Mouse (Mus musculus) megakaryocyte, embryonic 14.5 days (primary cell): Measurements from ENCODE around the gene Scyl3. TPM values are rescaled to one million over a fixed set of nuclear protein-coding genes. Genes with fewer than 3 reads are reported as not detected.

Experiments
- H3K27me3 ChIP-seq: replicated peaks from 2 replicates; pipeline ENCODE3; 2012; ENCODE audit warnings: inconsistent platforms
- H3K36me3 ChIP-seq: replicated peaks from 2 replicates; pipeline ENCODE3; 2012; ENCODE audit warnings: low read length, inconsistent platforms, mixed read lengths
- H3K4me1 ChIP-seq: 2 replicates; pipeline ENCODE4 v1.6.1; 2012; ENCODE audit warnings: inconsistent platforms
- H3K4me3 ChIP-seq: replicated peaks from 2 replicates; pipeline ENCODE3; 2012; ENCODE audit warnings: moderate library complexity, mild to moderate bottlenecking, inconsistent platforms
- H3K9me3 ChIP-seq: 2 replicates; pipeline ENCODE4 v1.6.1; 2012; ENCODE audit warnings: inconsistent platforms
- FLI1 ChIP-seq: IDR thresholded peaks from 2 replicates; pipeline ENCODE4 v1.6.1; 2012; ENCODE audit warnings: low read length, inconsistent platforms, mixed read lengths
- GATA1 ChIP-seq: IDR thresholded peaks from 3 replicates; pipeline ENCODE4 v1.6.1; 2012; ENCODE audit warnings: mixed read lengths, low read length, inconsistent platforms, borderline replicate concordance
- polyA plus RNA-seq: library from polyadenylated mRNA; stranded (reverse); fragments of >175 nt; gene quantifications from 2 replicates; pipeline ENCODE4 v1.2.3, GENCODE M21; 2012; ENCODE audit warnings: low replicate concordance; ENCODE audit not compliant: insufficient read depth

Scyl3 gene
- polyA plus RNA-seq, 1 experiment, result 3.5 TPM

DNA sequence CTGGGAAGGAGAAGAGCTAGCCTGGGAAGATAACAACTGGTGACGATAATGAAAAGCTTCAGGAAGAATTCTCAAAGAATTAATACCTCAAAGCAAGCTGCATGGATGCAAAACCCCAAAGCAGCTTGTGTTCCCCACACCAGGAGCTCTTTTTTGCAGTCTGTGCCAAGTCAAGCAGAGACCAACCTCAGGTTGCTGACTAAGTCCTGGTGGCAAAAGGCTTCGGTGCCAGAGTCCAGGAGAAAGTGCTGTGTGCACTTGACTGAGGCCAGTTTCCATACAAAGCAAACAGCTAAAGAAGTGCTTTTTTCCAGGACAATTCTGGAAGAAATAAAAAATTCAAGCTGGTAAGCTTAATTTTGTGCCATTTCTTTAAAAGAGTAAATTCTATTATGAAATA is 24.5 kb downstream of the Scyl3 start:
- Histone ChIP-seq H3K4me1 (peaks cover 2% of the 10 kb centered on the region; the same call in 1 of the 2 replicates), H3K9me3 (no peaks in the 10 kb centered on the region), H3K36me3 (peaks cover 99% of the 10 kb centered on the region), H3K27me3 (no peaks in the 10 kb centered on the region), H3K4me3 (no peak overlapping the region)
- TF ChIP-seq FLI1 (no peak), GATA1 (no peak)

DNA sequence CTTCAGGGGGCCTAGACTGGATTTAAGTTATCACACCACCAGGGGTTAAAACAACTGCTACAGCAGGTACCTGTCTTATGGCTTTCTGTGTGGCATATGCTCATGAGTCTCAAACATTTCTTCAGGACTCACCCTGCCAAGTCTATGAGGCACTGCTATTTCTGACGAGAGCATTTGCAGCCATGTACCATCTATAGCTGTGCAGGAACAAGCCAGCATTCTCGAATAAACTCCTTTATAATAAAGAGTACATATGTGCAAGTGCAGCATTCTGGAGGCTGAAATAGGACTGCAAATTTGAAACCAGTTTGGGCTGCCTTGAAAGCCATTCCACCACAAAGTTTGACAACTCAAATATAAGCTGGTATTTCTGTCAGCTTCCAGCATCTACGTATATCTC is 29.1 kb downstream of the Scyl3 start:
- TF ChIP-seq FLI1, result no peak
- Histone ChIP-seq H3K4me1 (no peaks in the 10 kb centered on the region; the same call in 1 of the 2 replicates), H3K36me3 (peaks cover 88% of the 10 kb centered on the region), H3K9me3 (no peaks in the 10 kb centered on the region), H3K4me3 (no peak overlapping the region), H3K27me3 (no peaks in the 10 kb centered on the region)

DNA sequence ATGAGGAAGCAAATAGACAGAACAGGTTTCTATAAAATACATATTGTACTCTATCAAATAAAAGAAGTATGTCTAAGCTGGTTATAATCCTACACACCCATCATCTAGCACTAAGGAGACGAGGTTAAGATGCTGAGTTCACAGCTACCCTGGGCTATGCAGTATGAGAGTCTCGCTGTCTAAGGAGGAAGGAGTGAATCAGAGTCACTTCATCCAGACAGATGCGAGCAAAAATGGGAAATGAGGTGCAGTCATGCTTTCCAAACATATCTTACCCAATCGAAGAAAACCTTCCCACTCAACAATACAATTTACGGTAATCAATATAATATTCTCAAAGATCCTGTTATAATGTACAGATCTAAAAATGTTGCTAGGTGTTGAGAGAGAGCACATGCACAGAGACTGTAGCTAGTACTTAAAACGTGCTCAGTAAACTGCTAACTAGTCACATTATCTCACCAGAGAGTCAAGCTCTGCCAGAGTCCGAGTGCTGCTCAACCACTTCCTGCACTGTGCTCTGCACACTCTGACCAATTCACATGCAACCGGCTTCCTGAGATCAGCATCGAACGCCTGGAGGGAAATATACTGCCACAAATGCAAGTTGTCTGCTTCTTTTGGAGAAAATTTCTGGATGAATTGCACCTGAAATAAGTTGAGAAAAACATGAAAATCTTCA is 35.2 kb downstream of the Scyl3 start:
- peaks cover 49% of the 10 kb centered on the region for H3K36me3 ChIP-seq
- peak overlapping the region; percentile 62 for H3K4me3 ChIP-seq
- TF ChIP-seq FLI1 (no peak), GATA1 (no peak)
- peaks cover 24% of the 10 kb centered on the region for H3K4me1 ChIP-seq
- H3K9me3 ChIP-seq, result no peaks in the 10 kb centered on the region
- no peaks in the 10 kb centered on the region for H3K27me3 ChIP-seq

DNA sequence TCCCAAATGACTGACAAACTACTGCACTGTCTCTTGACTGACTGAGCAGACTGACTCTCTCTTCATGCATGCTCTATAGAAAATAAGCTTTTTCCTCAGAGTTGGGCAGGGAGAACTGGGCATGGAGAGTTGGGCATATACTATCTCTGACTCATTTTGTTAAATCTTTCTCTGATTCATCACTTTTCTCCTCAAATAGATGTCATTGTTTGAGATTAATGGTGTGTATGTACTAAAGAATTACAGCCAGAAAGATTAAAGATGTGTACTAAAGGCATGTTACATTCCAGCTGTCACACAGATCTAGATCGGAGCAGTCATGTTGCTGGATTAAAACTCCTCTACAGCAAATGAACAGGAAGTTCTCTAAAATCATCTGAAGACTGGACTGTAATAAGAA is 45.6 kb downstream of the Scyl3 start:
- H3K4me3 ChIP-seq, result no peak overlapping the region
- peaks cover 34% of the 10 kb centered on the region for H3K36me3 ChIP-seq
- no peaks in the 10 kb centered on the region for H3K9me3 ChIP-seq
- TF ChIP-seq FLI1 (no peak), GATA1 (no peak)
- H3K4me1 ChIP-seq, result peaks cover 31% of the 10 kb centered on the region
- H3K27me3 ChIP-seq, result no peaks in the 10 kb centered on the region

DNA sequence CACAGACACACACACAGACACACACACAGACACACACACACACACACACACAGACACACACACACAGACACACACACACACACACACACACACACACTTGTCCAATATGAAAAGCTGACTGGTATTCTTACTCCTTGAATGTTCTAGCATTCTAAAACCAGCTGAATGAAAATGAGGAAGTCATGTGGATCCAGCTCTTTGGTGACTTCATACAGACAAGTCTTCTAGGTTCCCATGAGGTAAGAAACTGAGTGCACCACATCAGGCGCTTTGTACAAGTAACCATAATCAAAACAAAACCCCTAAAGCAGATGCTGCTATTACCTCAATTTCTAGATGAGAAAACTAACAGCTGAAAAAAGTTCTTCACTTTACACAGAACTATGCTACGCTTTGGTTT is 46.2 kb downstream of the Scyl3 start:
- no peak overlapping the region for H3K4me3 ChIP-seq

DNA sequence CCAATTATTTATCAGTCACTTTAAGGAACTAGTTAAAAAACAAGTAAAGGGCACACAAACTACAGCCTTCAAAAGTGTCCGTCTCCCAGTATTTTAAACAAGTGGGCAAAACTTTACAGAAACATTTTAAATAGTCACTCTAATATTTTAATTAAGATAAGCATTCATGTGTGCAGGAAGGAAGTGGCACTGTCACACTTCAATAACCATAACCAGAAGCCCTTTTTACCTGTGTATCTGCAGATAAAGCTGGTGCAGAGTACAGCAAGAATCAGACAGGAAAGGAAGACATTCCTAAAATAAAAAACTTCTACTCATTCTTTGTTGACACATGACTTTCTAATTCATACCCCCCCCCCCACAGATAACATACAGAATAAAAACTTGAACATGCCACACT is 47.6 kb downstream of the Scyl3 start:
- Histone ChIP-seq H3K36me3 (peaks cover 38% of the 10 kb centered on the region), H3K4me1 (peaks cover 38% of the 10 kb centered on the region), H3K27me3 (no peaks in the 10 kb centered on the region), H3K4me3 (no peak overlapping the region), H3K9me3 (no peaks in the 10 kb centered on the region)
- TF ChIP-seq FLI1, result no peak

More for the DNA sequence above, 46.2 kb downstream of the Scyl3 start:
- no peaks in the 10 kb centered on the region for H3K27me3 ChIP-seq
- peaks cover 36% of the 10 kb centered on the region for H3K36me3 ChIP-seq
- H3K9me3 ChIP-seq, result no peaks in the 10 kb centered on the region
- peaks cover 34% of the 10 kb centered on the region for H3K4me1 ChIP-seq
- TF ChIP-seq GATA1 (no peak), FLI1 (no peak)

DNA sequence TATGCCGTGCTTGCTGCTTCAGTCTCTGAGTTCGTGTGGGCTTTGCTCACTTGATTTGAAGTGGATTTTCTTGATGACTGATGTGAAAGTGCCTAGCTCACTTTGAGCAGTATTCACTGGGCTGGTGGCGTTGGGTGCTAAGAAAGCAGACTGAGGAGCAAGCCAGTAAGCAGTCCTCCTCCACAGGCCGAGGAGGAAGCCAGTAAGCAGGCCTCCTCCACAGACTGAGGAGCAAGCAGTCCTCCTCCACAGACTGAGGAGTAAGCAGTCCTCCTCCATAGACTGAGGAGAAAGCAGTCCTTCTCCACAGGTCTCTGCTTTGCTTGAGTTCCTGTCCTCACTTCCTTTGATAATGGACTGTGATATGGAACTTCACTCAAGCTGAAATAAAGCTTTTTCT is 63.5 kb downstream of the Scyl3 start:
- no peaks in the 10 kb centered on the region for H3K9me3 ChIP-seq
- TF ChIP-seq FLI1, result no peak

DNA sequence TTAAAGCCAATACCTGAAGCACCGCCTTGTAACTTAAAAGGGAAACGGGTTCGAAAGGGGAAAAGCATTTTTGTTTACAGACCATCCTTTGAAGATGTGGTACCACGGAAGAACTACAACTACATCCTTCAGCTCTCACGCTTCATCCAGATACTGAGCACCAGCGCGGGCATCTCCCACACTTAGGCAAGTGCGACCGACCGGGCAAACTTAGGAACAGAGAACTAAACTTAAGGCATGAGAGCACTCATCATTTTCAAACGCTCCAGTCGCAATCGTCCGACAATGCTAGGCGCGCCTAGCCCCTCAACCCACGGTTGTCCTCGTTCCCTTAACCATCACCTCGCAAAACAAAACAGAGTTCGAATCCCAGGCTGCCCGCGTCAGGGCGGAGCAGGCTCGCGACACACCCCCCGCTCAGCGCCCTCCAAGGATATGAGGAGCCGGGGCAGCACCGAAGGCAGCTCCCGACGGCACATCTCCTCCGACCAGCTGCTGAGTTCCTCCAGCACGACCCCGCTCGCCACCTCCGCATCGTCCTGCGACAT is 65.3 kb downstream of the Scyl3 start:
- Histone ChIP-seq H3K27me3 (no peaks in the 10 kb centered on the region), H3K4me1 (peaks cover 37% of the 10 kb centered on the region), H3K9me3 (no peaks in the 10 kb centered on the region), H3K4me3 (peak overlapping the region; percentile 100), H3K36me3 (peaks cover 24% of the 10 kb centered on the region)
- TF ChIP-seq FLI1 (no peak), GATA1 (no peak)

More for the DNA sequence above, 63.5 kb downstream of the Scyl3 start:
- H3K27me3 ChIP-seq, result no peaks in the 10 kb centered on the region
- peak overlapping the region; percentile 75 for H3K4me3 ChIP-seq
- peaks cover 28% of the 10 kb centered on the region for H3K36me3 ChIP-seq
- H3K4me1 ChIP-seq, result peaks cover 37% of the 10 kb centered on the region

DNA sequence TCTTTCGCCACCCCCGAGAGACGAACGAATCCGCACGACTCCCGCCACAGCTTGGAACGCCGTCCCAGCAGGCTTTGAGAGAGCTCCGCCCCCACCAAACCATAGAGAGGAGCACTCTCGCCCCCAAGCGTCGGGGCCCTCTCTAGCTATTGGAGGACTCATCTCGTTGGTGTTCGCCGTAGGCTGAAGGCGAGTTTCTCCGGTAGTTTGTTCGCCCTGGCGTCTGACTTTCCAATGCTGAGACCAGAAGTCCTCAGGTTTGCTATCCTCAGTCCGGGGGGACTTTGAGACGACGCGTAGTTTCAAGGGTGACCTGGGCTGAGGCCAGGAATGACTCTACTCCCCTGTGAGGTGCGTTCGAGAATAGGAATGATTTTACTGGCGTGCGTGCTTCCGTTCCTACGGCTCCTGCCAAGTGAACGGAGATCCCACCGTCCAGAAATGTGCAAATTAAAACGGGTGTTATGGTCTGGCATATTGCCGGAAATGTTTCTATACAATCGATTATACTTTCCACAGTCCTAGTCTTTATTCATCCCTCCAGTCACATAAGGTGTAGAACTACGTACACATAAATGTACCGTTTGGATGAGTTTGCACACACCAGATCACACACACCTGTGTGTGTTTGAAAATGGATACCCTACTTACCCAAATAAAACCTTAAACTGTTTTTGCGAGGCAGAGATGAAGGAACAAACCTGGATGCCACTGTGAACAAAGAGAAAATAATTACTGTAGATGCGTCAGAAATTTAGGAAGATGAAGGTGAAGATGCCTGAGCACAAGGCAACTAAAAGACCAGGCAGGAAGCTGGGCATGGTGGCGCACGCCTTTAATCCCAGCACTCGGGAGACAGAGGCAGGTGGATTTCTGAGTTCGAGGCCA is 66.1 kb downstream of the Scyl3 start, which contains the start of the genes BC055324 and Mettl18:
Gene BC055324 (minus strand): TSS at position 76 of the 888 bp plus-strand sequence.
Gene Mettl18 (plus strand): TSS at position 169 of the 888 bp plus-strand sequence.
- Histone ChIP-seq H3K36me3 (peaks cover 24% of the 10 kb centered on the region), H3K27me3 (no peaks in the 10 kb centered on the region), H3K9me3 (no peaks in the 10 kb centered on the region), H3K4me1 (peaks cover 37% of the 10 kb centered on the region), H3K4me3 (peak within 1 kb of the TSS; percentile 100)
- TF ChIP-seq FLI1 (no peak), GATA1 (no peak)

DNA sequence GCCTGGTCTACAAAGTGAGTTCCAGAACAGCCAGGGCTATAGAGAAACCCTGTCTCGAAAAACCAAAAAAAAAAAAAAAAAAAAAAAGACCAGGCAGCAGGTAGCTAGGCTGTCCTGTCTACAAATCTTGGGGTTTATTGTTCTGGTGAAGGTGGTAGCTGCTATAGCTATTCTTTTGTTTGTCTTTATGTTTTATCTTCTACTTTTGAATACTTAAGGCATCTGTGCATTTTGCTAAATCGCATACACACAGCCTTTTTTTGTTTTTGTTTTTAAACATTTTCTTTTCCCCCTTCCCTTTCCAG is 66.7 kb downstream of the Scyl3 start:
- Histone ChIP-seq H3K4me3 (peak overlapping the region; percentile 42), H3K4me1 (peaks cover 37% of the 10 kb centered on the region), H3K36me3 (peaks cover 24% of the 10 kb centered on the region), H3K27me3 (no peaks in the 10 kb centered on the region), H3K9me3 (no peaks in the 10 kb centered on the region)
- no peak for TF ChIP-seq GATA1
- TF ChIP-seq FLI1, result no peak
